Mouse (Mus musculus) hindbrain, embryonic 11.5 days (tissue): ENCODE results near the gene Creb3l4. TPM values are rescaled to one million over a fixed set of nuclear protein-coding genes. Genes with fewer than 3 reads are reported as not detected.
"Not testable (repeated sequence)": the region's sequence is repeated elsewhere in the genome, so short reads cannot be mapped to it uniquely, and the experiment has no call there.

Source experiments
- ATAC-seq: fragments of 200-750 bp; cut with Nextera tagmentation; 2 replicates; pipeline ENCODE4 v1.8.0; 2017; ENCODE audit warnings: mild to moderate bottlenecking, moderate TSS enrichment, moderate library complexity; ENCODE audit not compliant: low FRiP score
- DNase-seq: peaks from one replicate; pipeline ENCODE4 v3.0.0-alpha.2; 2015; ENCODE audit warnings: low spot score
- H3K27ac ChIP-seq: fragments of 300-500 bp; sonication (generic); 2 replicates; pipeline ENCODE4 v1.5.1; 2014; ENCODE audit warnings: mild to moderate bottlenecking, low read depth, low read length
- H3K27me3 ChIP-seq: fragments of 300-500 bp; sonication (generic); 2 replicates; pipeline ENCODE4 v1.6.1; 2014; ENCODE audit warnings: mild to moderate bottlenecking, low read length, moderate library complexity, mixed read lengths; ENCODE audit not compliant: control insufficient read depth, insufficient read depth
- H3K36me3 ChIP-seq: fragments of 300-500 bp; sonication (generic); 2 replicates; pipeline ENCODE4 v1.6.1; 2014; ENCODE audit warnings: mild to moderate bottlenecking, low read length, moderate library complexity, mixed read lengths; ENCODE audit not compliant: control insufficient read depth, insufficient read depth
- H3K4me1 ChIP-seq: fragments of 300-500 bp; sonication (generic); replicated peaks from 2 replicates; pipeline ENCODE4 v1.6.1; 2014; ENCODE audit warnings: low read length, mixed read lengths; ENCODE audit not compliant: control insufficient read depth, insufficient read depth
- H3K4me2 ChIP-seq: fragments of 300-500 bp; sonication (generic); replicated peaks from 2 replicates; pipeline ENCODE4 v1.6.1; 2014; ENCODE audit warnings: mild to moderate bottlenecking, low read depth, low read length
- H3K4me3 ChIP-seq: fragments of 300-500 bp; sonication (generic); 2 replicates; pipeline ENCODE4 v1.5.1; 2014; ENCODE audit warnings: low read depth, low read length
- H3K9ac ChIP-seq: fragments of 300-500 bp; sonication (generic); 2 replicates; pipeline ENCODE4 v1.6.1; 2014; ENCODE audit warnings: low read depth, low read length
- H3K9me3 ChIP-seq: fragments of 300-500 bp; sonication (generic); 2 replicates; pipeline ENCODE4 v1.6.1; 2016; ENCODE audit warnings: low read length; ENCODE audit not compliant: control insufficient read depth
- WGBS: fragments of 180-500 bp; shearing (Covaris S2); extraction: QIAGEN DNeasy Blood & Tissue Kit; methylation state at CpG from one replicate; pipeline ENCODE4 v1.1.7; 2014; 5-methylcytosine and 5-hydroxymethylcytosine counted together
- polyA plus RNA-seq: library from polyadenylated mRNA; unstranded; fragments of >200 nt; fragmentation: Nextera tagmentation; extraction: Ambion mirVana; gene quantifications from 2 replicates; pipeline ENCODE4 v1.2.1, GENCODE M21; 2014

The Creb3l4 gene
- polyA plus RNA-seq, 1 experiment from 2014 or later, result 4.9 TPM

GRCm38 (mm10) chr3:90256731-90257530, 13.6 kb upstream of the Creb3l4 start:
- no peak for DNase-seq
- H3K36me3 ChIP-seq, result peaks cover 10% of the 10 kb centered on the region; the same call in 1 of the 2 replicates

GRCm38 (mm10) chr3:90255784-90256353, 12.6 kb upstream of the Creb3l4 start:
- ATAC-seq (no peak), DNase-seq (no peak)
- Histone ChIP-seq H3K4me1 (peaks cover 5% of the 10 kb centered on the region), H3K9ac (no peak overlapping the region), H3K36me3 (peaks cover 10% of the 10 kb centered on the region; the same call in 1 of the 2 replicates), H3K4me3 (no peak overlapping the region), H3K4me2 (no peak overlapping the region), H3K27ac (no peak overlapping the region), H3K27me3 (no peaks in the 10 kb centered on the region), H3K9me3 (no peaks in the 10 kb centered on the region)
- 93% methylated on average over 14 of the region's 14 CpGs for WGBS

More at GRCm38 (mm10) chr3:90256731-90257530, 13.6 kb upstream of the Creb3l4 start:
- H3K27ac ChIP-seq, result no peak overlapping the region
- ATAC-seq, result no peak
- no peak overlapping the region for H3K4me3 ChIP-seq
- H3K4me2 ChIP-seq, result no peak overlapping the region
- H3K4me1 ChIP-seq, result peaks cover 5% of the 10 kb centered on the region
- H3K27me3 ChIP-seq, result no peaks in the 10 kb centered on the region
- H3K9ac ChIP-seq, result no peak overlapping the region
- WGBS, result 92% methylated on average over 19 of the region's 19 CpGs
- H3K9me3 ChIP-seq, result no peaks in the 10 kb centered on the region

- Histone ChIP-seq H3K9ac (peak overlapping the region; percentile 71), H3K9me3 (no peaks in the 10 kb centered on the region), H3K27ac (peak overlapping the region; percentile 75; the same call in 1 of the 2 replicates), H3K4me1 (peaks cover 5% of the 10 kb centered on the region), H3K4me2 (peak overlapping the region; percentile 71), H3K27me3 (no peaks in the 10 kb centered on the region), H3K4me3 (peak overlapping the region; percentile 61), H3K36me3 (peaks cover 8% of the 10 kb centered on the region; the same call in 1 of the 2 replicates)
- WGBS, result 26% methylated on average over 2 of the region's 2 CpGs
- no peak for DNase-seq
- no peak for ATAC-seq
Measured at GRCm38 (mm10) chr3:90255194-90255565, 11.9 kb upstream of the Creb3l4 start.

GRCm38 (mm10) chr3:90254419-90255193, 11.3 kb upstream of the Creb3l4 start:
- 0 out of 2 replicates have a peak, but pooled peaks cover 4% of the 10 kb centered on the region for H3K36me3 ChIP-seq
- H3K9ac ChIP-seq, result peak overlapping the region; percentile 71
- H3K27ac ChIP-seq, result peak overlapping the region; percentile 75
- DNase-seq (no peak), ATAC-seq (peak; percentile 80)
- peaks cover 5% of the 10 kb centered on the region for H3K4me1 ChIP-seq
- under 1% methylated on average over 41 of the region's 41 CpGs for WGBS
- H3K27me3 ChIP-seq, result no peaks in the 10 kb centered on the region
- H3K4me2 ChIP-seq, result peak overlapping the region; percentile 71
- peak overlapping the region; percentile 61 for H3K4me3 ChIP-seq
- H3K9me3 ChIP-seq, result no peaks in the 10 kb centered on the region

- Histone ChIP-seq H3K9ac (peak within 1 kb of the TSS; percentile 71), H3K9me3 (no peaks in the 10 kb centered on the region), H3K4me3 (peak within 1 kb of the TSS; percentile 61), H3K4me2 (peak within 1 kb of the TSS; percentile 71), H3K27ac (peak within 1 kb of the TSS; percentile 75), H3K4me1 (peaks cover 5% of the 10 kb centered on the region), H3K36me3 (no peaks in the 10 kb centered on the region), H3K27me3 (no peaks in the 10 kb centered on the region)
- WGBS, result 2% methylated on average over 39 of the region's 40 CpGs
- ATAC-seq (peak; percentile 97), DNase-seq (peak; percentile 94)
Measured at GRCm38 (mm10) chr3:90253653-90254418, 10.5 kb upstream of the Creb3l4 start, which contains the start of gene Crtc2. Gene Crtc2, plus strand, starts transcription at chr3:90254163.

- H3K9ac ChIP-seq, ATAC-seq, H3K27ac ChIP-seq, H3K27me3 ChIP-seq, H3K4me3 ChIP-seq, H3K36me3 ChIP-seq, DNase-seq, H3K9me3 ChIP-seq, H3K4me2 ChIP-seq, H3K4me1 ChIP-seq: not testable (repeated sequence)
- 79% methylated on average over 1 of the region's 1 CpGs for WGBS
Measured at GRCm38 (mm10) chr3:90253174-90253573, 9.9 kb upstream of the Creb3l4 start.

GRCm38 (mm10) chr3:90252659-90253058, 9.3 kb upstream of the Creb3l4 start:
- H3K4me1 ChIP-seq, H3K9me3 ChIP-seq, H3K36me3 ChIP-seq, ATAC-seq, H3K4me3 ChIP-seq, H3K4me2 ChIP-seq, H3K9ac ChIP-seq, H3K27ac ChIP-seq, DNase-seq, H3K27me3 ChIP-seq: not testable (repeated sequence)
- WGBS, result 94% methylated on average over 2 of the region's 2 CpGs

GRCm38 (mm10) chr3:90251731-90252226, 8.5 kb upstream of the Creb3l4 start:
- DNase-seq, H3K9me3 ChIP-seq, H3K36me3 ChIP-seq, H3K9ac ChIP-seq, ATAC-seq, H3K4me2 ChIP-seq, H3K27me3 ChIP-seq, H3K4me3 ChIP-seq, H3K27ac ChIP-seq: not testable (repeated sequence)
- H3K4me1 ChIP-seq, result peaks cover 11% of the 10 kb centered on the region
- WGBS, result 92% methylated on average over 10 of the region's 12 CpGs
